Mouse (Mus musculus) intestine, embryonic 14.5 days (tissue): ENCODE results near the gene Vgll4. TPM values are rescaled to one million over a fixed set of nuclear protein-coding genes. Genes with fewer than 3 reads are reported as not detected.

ENCODE experiments used
- ATAC-seq: fragments of 200-750 bp; cut with Nextera tagmentation; replicated peaks from 2 replicates; pipeline ENCODE4 v1.8.0; 2017; ENCODE audit warnings: low read depth, moderate number of reproducible peaks, moderate TSS enrichment, moderate library complexity; ENCODE audit not compliant: low FRiP score, low TSS enrichment
- DNase-seq: peaks from one replicate; pipeline ENCODE4 v3.0.0-alpha.2; 2018; ENCODE audit warnings: low spot score
- H3K27ac ChIP-seq: fragments of 300-500 bp; sonication (generic); 2 replicates; pipeline ENCODE4 v1.5.1; 2014; ENCODE audit warnings: low read depth, mild to moderate bottlenecking, control low read depth
- H3K27me3 ChIP-seq: fragments of 300-500 bp; sonication (generic); replicated peaks from 2 replicates; pipeline ENCODE4 v1.6.1; 2014; ENCODE audit warnings: low read length, control low read depth; ENCODE audit not compliant: control insufficient read depth, insufficient read depth
- H3K36me3 ChIP-seq: fragments of 300-500 bp; sonication (generic); 2 replicates; pipeline ENCODE4 v1.6.1; 2014; ENCODE audit warnings: low read length, control low read depth; ENCODE audit not compliant: control insufficient read depth, insufficient read depth
- H3K4me1 ChIP-seq: fragments of 300-500 bp; sonication (generic); replicated peaks from 2 replicates; pipeline ENCODE4 v1.6.1; 2014; ENCODE audit warnings: low read length, control low read depth, mixed read lengths; ENCODE audit not compliant: control insufficient read depth, insufficient read depth
- H3K4me2 ChIP-seq: fragments of 300-500 bp; sonication (generic); 2 replicates; pipeline ENCODE4 v1.6.1; 2014; ENCODE audit warnings: low read length
- H3K4me3 ChIP-seq: fragments of 300-500 bp; sonication (generic); 2 replicates; pipeline ENCODE4 v1.5.1; 2014; ENCODE audit warnings: low read depth, low read length, control low read depth, mixed read lengths
- H3K9ac ChIP-seq: fragments of 300-500 bp; sonication (generic); 2 replicates; pipeline ENCODE4 v1.6.1; 2014; ENCODE audit warnings: mild to moderate bottlenecking, low read length
- H3K9me3 ChIP-seq: fragments of 300-500 bp; sonication (generic); 2 replicates; pipeline ENCODE4 v1.6.1; 2016; ENCODE audit warnings: low read length, control low read depth; ENCODE audit not compliant: control insufficient read depth
- WGBS: fragments of 180-500 bp; shearing (Covaris S2); extraction: QIAGEN DNeasy Blood & Tissue Kit; methylation state at CpG from one replicate; pipeline ENCODE4 v1.1.7; 2014; 5-methylcytosine and 5-hydroxymethylcytosine counted together
- polyA plus RNA-seq: library from polyadenylated mRNA; unstranded; fragments of >200 nt; fragmentation: Nextera tagmentation; extraction: Ambion mirVana; gene quantifications from 2 replicates; pipeline ENCODE4 v1.2.1, GENCODE M21; 2014

Vgll4 gene
- polyA plus RNA-seq, 1 experiment from 2014 or later, result 72.0 TPM

GRCm38 (mm10) chr6:114931212-114932115, 38.3 kb downstream of the Vgll4 start:
- WGBS, result 63% methylated on average over 28 of the region's 28 CpGs
- no peaks in the 10 kb centered on the region for H3K36me3 ChIP-seq
- H3K4me1 ChIP-seq, result peaks cover 10% of the 10 kb centered on the region
- no peak overlapping the region for H3K4me3 ChIP-seq
- no peaks in the 10 kb centered on the region for H3K9me3 ChIP-seq
- no peak overlapping the region for H3K4me2 ChIP-seq
- H3K27ac ChIP-seq, result peak overlapping the region; percentile 33
- H3K27me3 ChIP-seq, result no peaks in the 10 kb centered on the region
- no peak overlapping the region for H3K9ac ChIP-seq
- DNase-seq (no peak), ATAC-seq (no peak)

- ATAC-seq (no peak), DNase-seq (no peak)
- Histone ChIP-seq H3K27me3 (no peaks in the 10 kb centered on the region), H3K27ac (peak overlapping the region; percentile 44; the same call in 1 of the 2 replicates), H3K36me3 (no peaks in the 10 kb centered on the region), H3K9me3 (no peaks in the 10 kb centered on the region), H3K4me2 (no peak overlapping the region), H3K9ac (no peak overlapping the region), H3K4me3 (no peak overlapping the region), H3K4me1 (peaks cover 10% of the 10 kb centered on the region)
- WGBS, result 83% methylated on average over 8 of the region's 8 CpGs
These were observed 39.1 kb downstream of the Vgll4 start for GRCm38 (mm10) chr6:114930646-114931045.

- no peaks in the 10 kb centered on the region for H3K9me3 ChIP-seq
- H3K4me3 ChIP-seq, result no peak overlapping the region
- DNase-seq (peak; percentile 74), ATAC-seq (peak; percentile 83)
- 29% methylated on average over 11 of the region's 11 CpGs for WGBS
- peak overlapping the region; percentile 44; the same call in 1 of the 2 replicates for H3K27ac ChIP-seq
- no peaks in the 10 kb centered on the region for H3K27me3 ChIP-seq
- no peak overlapping the region for H3K9ac ChIP-seq
- peaks cover 10% of the 10 kb centered on the region for H3K4me1 ChIP-seq
- H3K36me3 ChIP-seq, result no peaks in the 10 kb centered on the region
- peak overlapping the region; percentile 23; the same call in 1 of the 2 replicates for H3K4me2 ChIP-seq
These were observed 39.7 kb downstream of the Vgll4 start for GRCm38 (mm10) chr6:114930038-114930591.

GRCm38 (mm10) chr6:114929346-114929745, 40.4 kb downstream of the Vgll4 start:
- no peaks in the 10 kb centered on the region for H3K36me3 ChIP-seq
- H3K9me3 ChIP-seq, result no peaks in the 10 kb centered on the region
- DNase-seq (peak; percentile 69), ATAC-seq (no peak)
- H3K27ac ChIP-seq, result peak overlapping the region; percentile 36; the same call in 1 of the 2 replicates
- H3K27me3 ChIP-seq, result no peaks in the 10 kb centered on the region
- no peak overlapping the region for H3K4me3 ChIP-seq
- peaks cover 10% of the 10 kb centered on the region for H3K4me1 ChIP-seq
- peak overlapping the region; percentile 23; the same call in 1 of the 2 replicates for H3K4me2 ChIP-seq
- H3K9ac ChIP-seq, result no peak overlapping the region

- WGBS, result 6% methylated on average over 4 of the region's 4 CpGs
- Histone ChIP-seq H3K4me3 (no peak overlapping the region), H3K4me2 (no peak overlapping the region), H3K9ac (no peak overlapping the region), H3K4me1 (peaks cover 10% of the 10 kb centered on the region), H3K27ac (no peak overlapping the region), H3K36me3 (no peaks in the 10 kb centered on the region), H3K27me3 (no peaks in the 10 kb centered on the region), H3K9me3 (no peaks in the 10 kb centered on the region)
- DNase-seq, result peak; percentile 83
- no peak for ATAC-seq
These were observed 41.3 kb downstream of the Vgll4 start for GRCm38 (mm10) chr6:114928462-114928861.

- DNase-seq, result no peak
- no peak overlapping the region for H3K9ac ChIP-seq
- H3K4me3 ChIP-seq, result no peak overlapping the region
- 91% methylated on average over 5 of the region's 5 CpGs for WGBS
- H3K27ac ChIP-seq, result no peak overlapping the region
- ATAC-seq, result no peak
- H3K9me3 ChIP-seq, result no peaks in the 10 kb centered on the region
- H3K36me3 ChIP-seq, result no peaks in the 10 kb centered on the region
- no peaks in the 10 kb centered on the region for H3K27me3 ChIP-seq
- H3K4me2 ChIP-seq, result no peak overlapping the region
- H3K4me1 ChIP-seq, result peaks cover 10% of the 10 kb centered on the region
These were observed 42.4 kb downstream of the Vgll4 start for GRCm38 (mm10) chr6:114927400-114927799.

- Histone ChIP-seq H3K4me1 (peaks cover 5% of the 10 kb centered on the region), H3K9me3 (no peaks in the 10 kb centered on the region), H3K9ac (no peak overlapping the region), H3K4me2 (no peak overlapping the region), H3K36me3 (no peaks in the 10 kb centered on the region), H3K27me3 (no peaks in the 10 kb centered on the region), H3K27ac (no peak overlapping the region), H3K4me3 (no peak overlapping the region)
- 35% methylated on average over 6 of the region's 6 CpGs for WGBS
- no peak for DNase-seq
- ATAC-seq, result no peak
These were observed 43.2 kb downstream of the Vgll4 start for GRCm38 (mm10) chr6:114926369-114927157.

- Histone ChIP-seq H3K9me3 (no peaks in the 10 kb centered on the region), H3K4me2 (no peak overlapping the region), H3K27ac (no peak overlapping the region), H3K36me3 (no peaks in the 10 kb centered on the region), H3K9ac (no peak overlapping the region), H3K27me3 (no peaks in the 10 kb centered on the region), H3K4me1 (no peaks in the 10 kb centered on the region; the same call in 1 of the 2 replicates), H3K4me3 (no peak overlapping the region)
- DNase-seq (no peak), ATAC-seq (no peak)
- WGBS, result 87% methylated on average over 4 of the region's 4 CpGs
These were observed 44.6 kb downstream of the Vgll4 start for GRCm38 (mm10) chr6:114925196-114925595.
